Mouse (Mus musculus) heart, adult 2 months (tissue): ENCODE results near the gene Cops4.

Experiments
- CTCF ChIP-seq: fragments of 200-600 bp; IDR thresholded peaks from 2 replicates; pipeline ENCODE4 v1.8.1; 2022; ENCODE audit warnings: antibody characterized with exemption, mild to moderate bottlenecking, moderate library complexity
- EP300 ChIP-seq: fragments of 200-500 bp; IDR thresholded peaks from 2 replicates; pipeline ENCODE4 v1.6.1; 2011; ENCODE audit warnings: low read depth, low read length, control low read depth; ENCODE audit not compliant: insufficient read depth

GRCm38 (mm10) chr5:100487120-100487519 lies 31.0 kb upstream of the Cops4 start:
- TF ChIP-seq EP300 (no peak), CTCF (no peak)
